Mouse (Mus musculus) olfactory bulb, adult 2 months (tissue): ENCODE data around the gene Fat2.

ENCODE experiments used
- CTCF ChIP-seq: fragments of 200-500 bp; IDR thresholded peaks from 2 replicates; pipeline ENCODE4 v1.5.1; 2012; ENCODE audit warnings: low read depth, mild to moderate bottlenecking, low read length, moderate library complexity; ENCODE audit not compliant: insufficient read depth
- POLR2A ChIP-seq: fragments of 200-500 bp; IDR thresholded peaks from 2 replicates; pipeline ENCODE4 v1.6.1; 2012; ENCODE audit warnings: mild to moderate bottlenecking, low read depth, low read length, moderate library complexity; ENCODE audit not compliant: insufficient read depth

GRCm38 (mm10) chr11:55262000-55262399 lies 74.4 kb downstream of the Fat2 start:
- no peak for TF ChIP-seq CTCF
- TF ChIP-seq POLR2A: no peak
